Mouse (Mus musculus) MEL (cell line): Measurements from ENCODE around the gene Tas2r114. TPM values are rescaled to one million over a fixed set of nuclear protein-coding genes. Genes with fewer than 3 reads are reported as not detected.
A peak's percentile ranks its signal among the peaks of the same experiment; 100 is the strongest.

Experiments used
- DNase-seq: peaks from one replicate; pipeline ENCODE4 v3.0.0; 2011; ENCODE audit warnings: low read depth, low spot score
- H3K27ac ChIP-seq: 2 replicates; pipeline ENCODE4 v1.5.1; 2012; ENCODE audit warnings: low read depth, mild to moderate bottlenecking, control low read depth, low read length, moderate library complexity; ENCODE audit not compliant: control insufficient read depth
- H3K27me3 ChIP-seq, 2 experiments: fragments of 150-350 bp in 1 of 2; sonication (generic) in 1 of 2; 2 replicates each; pipeline ENCODE4 v1.6.1; 2012; ENCODE audit warnings: low read length in 2 of 2, mild to moderate bottlenecking in 2 of 2, improper control_type of control experiment in 1 of 2, moderate library complexity in 1 of 2; ENCODE audit not compliant: insufficient read depth in 2 of 2, control insufficient read depth in 1 of 2
- H3K36me3 ChIP-seq, 2 experiments: 2 replicates each; pipeline ENCODE4 v1.6.1; 2012 to 2014; ENCODE audit warnings: low read length in 2 of 2, improper control_type of control experiment in 1 of 2, inconsistent platforms in 1 of 2, mild to moderate bottlenecking in 1 of 2; ENCODE audit not compliant: insufficient read depth in 2 of 2, control insufficient read depth in 1 of 2
- H3K4me1 ChIP-seq, 2 experiments: fragments of 150-350 bp in 1 of 2; sonication (generic) in 1 of 2; 2 replicates each; pipeline ENCODE4 v1.6.1; 2012; ENCODE audit warnings: low read length in 2 of 2, improper control_type of control experiment in 1 of 2, mild to moderate bottlenecking in 1 of 2; ENCODE audit not compliant: insufficient read depth in 2 of 2, control insufficient read depth in 1 of 2
- H3K4me3 ChIP-seq, 2 experiments: fragments of 150-350 bp in 1 of 2; sonication (generic) in 1 of 2; 2 replicates each; pipeline ENCODE4 v1.5.1; 2012; ENCODE audit warnings: low read depth in 2 of 2, low read length in 2 of 2, mild to moderate bottlenecking in 2 of 2, moderate library complexity in 2 of 2, control low read depth in 1 of 2, improper control_type of control experiment in 1 of 2; ENCODE audit not compliant: control insufficient read depth in 1 of 2, insufficient read depth in 1 of 2
- H3K79me2 ChIP-seq: 2 replicates; pipeline ENCODE4 v1.6.1; 2012; ENCODE audit warnings: mild to moderate bottlenecking, low read length, moderate library complexity; ENCODE audit not compliant: control insufficient read depth, poor library complexity, insufficient read depth
- H3K9ac ChIP-seq: 2 replicates; pipeline ENCODE4 v1.6.1; 2012; ENCODE audit warnings: low read depth, mild to moderate bottlenecking, control low read depth, low read length, moderate library complexity; ENCODE audit not compliant: control insufficient read depth, poor library complexity, severe bottlenecking
- H3K9me3 ChIP-seq: fragments of 150-350 bp; sonication (generic); replicated peaks from 2 replicates; pipeline ENCODE4 v1.6.1; 2012; ENCODE audit warnings: mild to moderate bottlenecking, low read length, improper control_type of control experiment, moderate library complexity; ENCODE audit not compliant: insufficient read depth
- BHLHE40 ChIP-seq: IDR thresholded peaks from 2 replicates; pipeline ENCODE4 v1.6.1; 2012; ENCODE audit warnings: low read depth, mild to moderate bottlenecking, inconsistent platforms, low read length, improper control_type of control experiment, borderline replicate concordance
- CTCF ChIP-seq, 3 experiments: IDR thresholded peaks in 2 of 3; conservative IDR thresholded peaks in 1 of 3; 2 replicates each; pipeline ENCODE4 v1.5.1; 2011 to 2012; ENCODE audit warnings: low read length in 3 of 3, low read depth in 2 of 3, mild to moderate bottlenecking in 2 of 3, improper control_type of control experiment in 1 of 3, inconsistent platforms in 1 of 3, mixed read lengths in 1 of 3, moderate library complexity in 1 of 3; ENCODE audit not compliant: control insufficient read depth in 1 of 3, insufficient read depth in 1 of 3, poor library complexity in 1 of 3, severe bottlenecking in 1 of 3
- E2F4 ChIP-seq: IDR thresholded peaks from 2 replicates; pipeline ENCODE4 v1.6.1; 2011; ENCODE audit warnings: low read depth, low read length, improper control_type of control experiment, borderline replicate concordance
- ETS1 ChIP-seq: IDR thresholded peaks from 2 replicates; pipeline ENCODE4 v1.6.1; 2012; ENCODE audit warnings: low read depth, mild to moderate bottlenecking, inconsistent platforms, low read length, improper control_type of control experiment, moderate library complexity
- GABPA ChIP-seq: IDR thresholded peaks from 2 replicates; pipeline ENCODE4 v1.6.1; 2012; ENCODE audit warnings: low read depth, mild to moderate bottlenecking, inconsistent platforms, low read length, improper control_type of control experiment, moderate library complexity
- GATA1 ChIP-seq: IDR thresholded peaks from 2 replicates; pipeline ENCODE4 v1.6.1; 2011; ENCODE audit warnings: low read depth, low read length, improper control_type of control experiment
- HCFC1 ChIP-seq: IDR thresholded peaks from 2 replicates; pipeline ENCODE4 v1.6.1; 2012; ENCODE audit warnings: low read depth, mild to moderate bottlenecking, inconsistent platforms, low read length, improper control_type of control experiment, moderate library complexity
- JUND ChIP-seq: IDR thresholded peaks from 2 replicates; pipeline ENCODE4 v1.6.1; 2011; ENCODE audit warnings: low read depth, mild to moderate bottlenecking, improper control_type of control experiment, low read length
- KAT2A ChIP-seq: conservative IDR thresholded peaks from 2 replicates; pipeline ENCODE4 v1.6.1; 2012; ENCODE audit warnings: low read depth, low read length, improper control_type of control experiment, inconsistent platforms
- MAFK ChIP-seq: IDR thresholded peaks from 2 replicates; pipeline ENCODE4 v1.6.1; 2011; ENCODE audit warnings: low read depth, mild to moderate bottlenecking, low read length, improper control_type of control experiment, borderline replicate concordance
- MAZ ChIP-seq: IDR thresholded peaks from 2 replicates; pipeline ENCODE4 v1.6.1; 2012; ENCODE audit warnings: low read depth, mild to moderate bottlenecking, inconsistent platforms, low read length, improper control_type of control experiment
- MXI1 ChIP-seq: IDR thresholded peaks from 2 replicates; pipeline ENCODE4 v1.6.1; 2011; ENCODE audit warnings: mild to moderate bottlenecking, low read depth, low read length, improper control_type of control experiment
- NELFE ChIP-seq: IDR thresholded peaks from 2 replicates; pipeline ENCODE4 v1.6.1; 2011; ENCODE audit warnings: low read depth, low read length, improper control_type of control experiment
- POLR2AphosphoS2 ChIP-seq: IDR thresholded peaks from 2 replicates; pipeline ENCODE4 v1.6.1; 2011; ENCODE audit warnings: low read length, improper control_type of control experiment
- RAD21 ChIP-seq: IDR thresholded peaks from 2 replicates; pipeline ENCODE4 v1.6.1; 2011; ENCODE audit warnings: mild to moderate bottlenecking, low read depth, low read length, improper control_type of control experiment
- RCOR1 ChIP-seq: IDR thresholded peaks from 2 replicates; pipeline ENCODE4 v1.6.1; 2012; ENCODE audit warnings: low read depth, mild to moderate bottlenecking, inconsistent platforms, low read length, improper control_type of control experiment
- SIN3A ChIP-seq: IDR thresholded peaks from 2 replicates; pipeline ENCODE4 v1.6.1; 2012; ENCODE audit warnings: low read length, improper control_type of control experiment, inconsistent platforms
- SMC3 ChIP-seq: IDR thresholded peaks from 2 replicates; pipeline ENCODE4 v1.6.1; 2011; ENCODE audit warnings: low read depth, low read length, improper control_type of control experiment
- USF1 ChIP-seq: IDR thresholded peaks from 2 replicates; pipeline ENCODE4 v1.6.1; 2014; ENCODE audit warnings: low read depth, mild to moderate bottlenecking, inconsistent platforms, low read length, improper control_type of control experiment, moderate library complexity
- ZC3H11A ChIP-seq: IDR thresholded peaks from 2 replicates; pipeline ENCODE4 v1.6.1; 2012; ENCODE audit warnings: low read depth, mild to moderate bottlenecking, inconsistent platforms, low read length, improper control_type of control experiment
- ZMIZ1 ChIP-seq: IDR thresholded peaks from 2 replicates; pipeline ENCODE4 v1.6.1; 2012; ENCODE audit warnings: low read depth, mild to moderate bottlenecking, inconsistent platforms, low read length, improper control_type of control experiment, moderate library complexity
- polyA plus RNA-seq, 2 experiments: library from polyadenylated mRNA; stranded (reverse) in 1 of 2; unstranded in 1 of 2; fragments of >175 nt in 1 of 2; fragments of >200 nt in 1 of 2; gene quantifications; 2 replicates each; pipeline versions ENCODE4 v1.2.1 to v1.2.4; 2012; ENCODE audit warnings: low replicate concordance in 2 of 2, low read depth in 1 of 2; ENCODE audit not compliant: insufficient read length in 2 of 2, insufficient read depth in 1 of 2, missing spikeins in 1 of 2
- total RNA-seq: library from RNA; depleted of rRNA; stranded (reverse); fragments of 300-350 nt; gene quantifications from 2 replicates; pipeline ENCODE4 v1.2.3, GENCODE M21; 2012; rRNA removed

Gene Tas2r114
- total RNA-seq (not detected in 2 replicates), polyA plus RNA-seq (not detected)

DNA sequence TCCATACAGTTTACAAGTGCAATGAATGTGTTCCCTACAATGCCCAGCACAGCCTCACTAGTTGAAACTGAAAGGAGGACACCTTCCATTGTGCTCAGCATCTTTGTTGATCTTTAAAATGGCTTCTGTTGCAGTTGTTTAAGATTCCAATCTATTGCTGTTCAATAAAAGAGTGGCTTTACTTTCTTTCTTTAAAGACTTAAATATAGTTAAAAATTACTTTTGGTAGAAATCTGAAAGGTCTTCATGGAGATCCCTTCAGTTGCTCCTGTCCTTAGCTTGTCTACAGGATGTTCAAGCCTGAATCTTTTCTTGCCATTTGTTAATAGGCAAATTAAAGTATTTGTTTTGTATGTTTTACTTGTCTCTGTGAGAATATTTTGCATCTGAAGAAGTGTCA, at the start of gene Tas2r114:
Gene Tas2r114, minus strand, starts transcription at position 101 of the 400 bp plus-strand sequence.
- Histone ChIP-seq H3K4me1 (no peaks in the 10 kb centered on the region), H3K4me3 (no peak within 1 kb of the TSS), H3K27me3 (no peaks in the 10 kb centered on the region), H3K27ac (no peak within 1 kb of the TSS), H3K79me2 (no peaks in the 10 kb centered on the region), H3K9me3 (no peaks in the 10 kb centered on the region), H3K9ac (no peak within 1 kb of the TSS), H3K36me3 (no peaks in the 10 kb centered on the region)
- TF ChIP-seq E2F4, result no peak
- no peak for TF ChIP-seq MAZ
- no peak for TF ChIP-seq USF1
- TF ChIP-seq ZMIZ1, result no peak
- no peak for TF ChIP-seq ZC3H11A
- TF ChIP-seq JUND, result no peak
- TF ChIP-seq KAT2A, result no peak
- no peak for TF ChIP-seq SMC3
- TF ChIP-seq ETS1, result no peak
- no peak for TF ChIP-seq BHLHE40
- no peak for TF ChIP-seq RCOR1
- no peak for TF ChIP-seq SIN3A
- no peak for TF ChIP-seq GABPA
- TF ChIP-seq HCFC1, result no peak
- no peak for TF ChIP-seq POLR2AphosphoS2
- no peak for TF ChIP-seq MXI1
- TF ChIP-seq NELFE, result no peak
- TF ChIP-seq MAFK, result no peak
- DNase-seq, result no peak

DNA sequence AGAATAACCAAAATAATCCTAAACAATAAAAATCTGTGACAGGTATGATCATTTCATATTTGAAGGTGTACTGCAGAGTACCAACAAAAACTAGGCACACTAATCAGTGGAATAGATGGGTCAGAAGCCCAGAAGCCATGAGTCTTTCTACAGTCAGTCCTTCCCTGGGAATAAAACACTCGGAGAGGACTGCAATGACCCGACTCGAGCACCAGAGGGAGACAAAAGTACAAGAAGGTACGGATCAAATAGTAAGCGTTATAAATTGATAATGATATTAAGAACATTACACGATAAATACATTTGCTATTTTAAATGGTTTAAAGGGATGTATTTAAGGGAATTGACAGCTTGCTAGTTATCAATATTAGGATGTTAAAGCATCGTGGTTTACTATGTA, 22.9 kb upstream of the Tas2r114 start:
- Histone ChIP-seq H3K4me3 (no peak overlapping the region), H3K27me3 (no peaks in the 10 kb centered on the region), H3K9me3 (no peaks in the 10 kb centered on the region), H3K79me2 (no peaks in the 10 kb centered on the region), H3K9ac (no peak overlapping the region), H3K36me3 (no peaks in the 10 kb centered on the region), H3K27ac (no peak overlapping the region), H3K4me1 (no peaks in the 10 kb centered on the region)
- TF ChIP-seq GABPA (no peak), CTCF (IDR thresholded peaks at IDR 0.05 in 2 of 3, conservative IDR thresholded peaks at IDR 0.05 in 1 of 3; ENCODE audit: control insufficient read depth in 1 of 3, insufficient read depth in 1 of 3, low read depth in 2 of 3, low read length in 3 of 3, poor library complexity in 1 of 3, severe bottlenecking in 1 of 3) (peak; percentile 23 to 54 (median 35); a peak in 5 of 6 replicates), SMC3 (peak; percentile 59), MXI1 (no peak), SIN3A (no peak), RAD21 (peak; percentile 50), GATA1 (no peak)
- DNase-seq, result peak; percentile 24
